Mouse (Mus musculus) hindbrain, embryonic 11.5 days (tissue): ENCODE measurements around the gene Hist3h2a. TPM values are rescaled to one million over a fixed set of nuclear protein-coding genes. Genes with fewer than 3 reads are reported as not detected.

Source experiments
- ATAC-seq: fragments of 200-750 bp; cut with Nextera tagmentation; 2 replicates; pipeline ENCODE4 v1.8.0; 2017; ENCODE audit warnings: mild to moderate bottlenecking, moderate TSS enrichment, moderate library complexity; ENCODE audit not compliant: low FRiP score
- DNase-seq: peaks from one replicate; pipeline ENCODE4 v3.0.0-alpha.2; 2015; ENCODE audit warnings: low spot score
- H3K27ac ChIP-seq: fragments of 300-500 bp; sonication (generic); 2 replicates; pipeline ENCODE4 v1.5.1; 2014; ENCODE audit warnings: mild to moderate bottlenecking, low read depth, low read length
- H3K27me3 ChIP-seq: fragments of 300-500 bp; sonication (generic); 2 replicates; pipeline ENCODE4 v1.6.1; 2014; ENCODE audit warnings: mild to moderate bottlenecking, low read length, moderate library complexity, mixed read lengths; ENCODE audit not compliant: control insufficient read depth, insufficient read depth
- H3K36me3 ChIP-seq: fragments of 300-500 bp; sonication (generic); 2 replicates; pipeline ENCODE4 v1.6.1; 2014; ENCODE audit warnings: mild to moderate bottlenecking, low read length, moderate library complexity, mixed read lengths; ENCODE audit not compliant: control insufficient read depth, insufficient read depth
- H3K4me1 ChIP-seq: fragments of 300-500 bp; sonication (generic); replicated peaks from 2 replicates; pipeline ENCODE4 v1.6.1; 2014; ENCODE audit warnings: low read length, mixed read lengths; ENCODE audit not compliant: control insufficient read depth, insufficient read depth
- H3K4me2 ChIP-seq: fragments of 300-500 bp; sonication (generic); replicated peaks from 2 replicates; pipeline ENCODE4 v1.6.1; 2014; ENCODE audit warnings: mild to moderate bottlenecking, low read depth, low read length
- H3K4me3 ChIP-seq: fragments of 300-500 bp; sonication (generic); 2 replicates; pipeline ENCODE4 v1.5.1; 2014; ENCODE audit warnings: low read depth, low read length
- H3K9ac ChIP-seq: fragments of 300-500 bp; sonication (generic); 2 replicates; pipeline ENCODE4 v1.6.1; 2014; ENCODE audit warnings: low read depth, low read length
- H3K9me3 ChIP-seq: fragments of 300-500 bp; sonication (generic); 2 replicates; pipeline ENCODE4 v1.6.1; 2016; ENCODE audit warnings: low read length; ENCODE audit not compliant: control insufficient read depth
- WGBS: fragments of 180-500 bp; shearing (Covaris S2); extraction: QIAGEN DNeasy Blood & Tissue Kit; methylation state at CpG from one replicate; pipeline ENCODE4 v1.1.7; 2014; 5-methylcytosine and 5-hydroxymethylcytosine counted together
- polyA plus RNA-seq: library from polyadenylated mRNA; unstranded; fragments of >200 nt; fragmentation: Nextera tagmentation; extraction: Ambion mirVana; gene quantifications from 2 replicates; pipeline ENCODE4 v1.2.1, GENCODE M21; 2014

Gene Hist3h2a
- polyA plus RNA-seq, 1 experiment from 2014 or later, result 71.2 TPM

GRCm38 (mm10) chr11:58989166-58989565 lies 34.7 kb downstream of the Hist3h2a start:
- Histone ChIP-seq H3K36me3 (0 out of 2 replicates have a peak, but pooled peaks cover 2% of the 10 kb centered on the region), H3K4me2 (no peak overlapping the region), H3K27ac (no peak overlapping the region), H3K4me1 (no peaks in the 10 kb centered on the region), H3K4me3 (no peak overlapping the region), H3K9ac (no peak overlapping the region), H3K9me3 (no peaks in the 10 kb centered on the region), H3K27me3 (peaks cover 2% of the 10 kb centered on the region; the same call in 1 of the 2 replicates)
- DNase-seq, result no peak
- no peak for ATAC-seq
- WGBS, result 96% methylated on average over 4 of the region's 4 CpGs

GRCm38 (mm10) chr11:58990141-58990540 lies 35.7 kb downstream of the Hist3h2a start:
- H3K9ac ChIP-seq, result no peak overlapping the region
- peaks cover 8% of the 10 kb centered on the region; the same call in 1 of the 2 replicates for H3K27me3 ChIP-seq
- no peak overlapping the region for H3K4me2 ChIP-seq
- WGBS, result 90% methylated on average over 17 of the region's 17 CpGs
- H3K4me1 ChIP-seq, result no peaks in the 10 kb centered on the region
- DNase-seq, result no peak
- H3K27ac ChIP-seq, result no peak overlapping the region
- H3K36me3 ChIP-seq, result 0 out of 2 replicates have a peak, but pooled peaks cover 2% of the 10 kb centered on the region
- no peak overlapping the region for H3K4me3 ChIP-seq
- H3K9me3 ChIP-seq, result no peaks in the 10 kb centered on the region
- ATAC-seq, result no peak

- H3K36me3 ChIP-seq, result 0 out of 2 replicates have a peak, but pooled peaks cover 2% of the 10 kb centered on the region
- no peaks in the 10 kb centered on the region for H3K9me3 ChIP-seq
- H3K9ac ChIP-seq, result no peak overlapping the region
- H3K4me3 ChIP-seq, result no peak overlapping the region
- no peak overlapping the region for H3K4me2 ChIP-seq
- DNase-seq (no peak), ATAC-seq (no peak)
- no peaks in the 10 kb centered on the region for H3K4me1 ChIP-seq
- no peak overlapping the region for H3K27ac ChIP-seq
- 89% methylated on average over 9 of the region's 9 CpGs for WGBS
- peaks cover 8% of the 10 kb centered on the region; the same call in 1 of the 2 replicates for H3K27me3 ChIP-seq
Measured at GRCm38 (mm10) chr11:58990794-58991193, 36.3 kb downstream of the Hist3h2a start.

GRCm38 (mm10) chr11:58991911-58992310 lies 37.4 kb downstream of the Hist3h2a start:
- DNase-seq (no peak), ATAC-seq (no peak)
- no peaks in the 10 kb centered on the region for H3K9me3 ChIP-seq
- H3K9ac ChIP-seq, result no peak overlapping the region
- no peaks in the 10 kb centered on the region for H3K4me1 ChIP-seq
- H3K27ac ChIP-seq, result no peak overlapping the region
- no peak overlapping the region for H3K4me2 ChIP-seq
- 0 out of 2 replicates have a peak, but pooled peaks cover 2% of the 10 kb centered on the region for H3K36me3 ChIP-seq
- 87% methylated on average over 3 of the region's 3 CpGs for WGBS
- H3K4me3 ChIP-seq, result no peak overlapping the region
- peaks cover 8% of the 10 kb centered on the region; the same call in 1 of the 2 replicates for H3K27me3 ChIP-seq

GRCm38 (mm10) chr11:58993091-58993670 lies 38.7 kb downstream of the Hist3h2a start:
- Histone ChIP-seq H3K4me2 (no peak overlapping the region), H3K9ac (no peak overlapping the region), H3K4me1 (no peaks in the 10 kb centered on the region), H3K27ac (no peak overlapping the region), H3K4me3 (no peak overlapping the region), H3K9me3 (no peaks in the 10 kb centered on the region), H3K27me3 (peaks cover 8% of the 10 kb centered on the region; the same call in 1 of the 2 replicates), H3K36me3 (0 out of 2 replicates have a peak, but pooled peaks cover 2% of the 10 kb centered on the region)
- 87% methylated on average over 6 of the region's 6 CpGs for WGBS
- DNase-seq, result no peak
- ATAC-seq, result no peak

GRCm38 (mm10) chr11:58994337-58994826 lies 39.9 kb downstream of the Hist3h2a start:
- Histone ChIP-seq H3K9ac (no peak overlapping the region), H3K4me3 (peak overlapping the region; percentile 26)
- peak; percentile 51 for ATAC-seq

GRCm38 (mm10) chr11:58995061-58995806 lies 40.7 kb downstream of the Hist3h2a start:
- DNase-seq, result no peak
- H3K27ac ChIP-seq, result no peak overlapping the region
- no peak for ATAC-seq
- H3K9me3 ChIP-seq, result no peaks in the 10 kb centered on the region
- no peak overlapping the region for H3K9ac ChIP-seq
- H3K36me3 ChIP-seq, result no peaks in the 10 kb centered on the region
- WGBS, result 82% methylated on average over 9 of the region's 9 CpGs
- no peak overlapping the region for H3K4me2 ChIP-seq
- no peaks in the 10 kb centered on the region for H3K4me1 ChIP-seq
- H3K27me3 ChIP-seq, result peaks cover 8% of the 10 kb centered on the region; the same call in 1 of the 2 replicates
- no peak overlapping the region for H3K4me3 ChIP-seq

More at GRCm38 (mm10) chr11:58994337-58994826, 39.9 kb downstream of the Hist3h2a start:
- Histone ChIP-seq H3K4me1 (no peaks in the 10 kb centered on the region), H3K27ac (no peak overlapping the region), H3K4me2 (peak overlapping the region; percentile 52), H3K27me3 (peaks cover 8% of the 10 kb centered on the region; the same call in 1 of the 2 replicates), H3K9me3 (no peaks in the 10 kb centered on the region), H3K36me3 (0 out of 2 replicates have a peak, but pooled peaks cover 2% of the 10 kb centered on the region)
- 2% methylated on average over 32 of the region's 35 CpGs for WGBS
- DNase-seq, result peak; percentile 45

GRCm38 (mm10) chr11:58995807-58996370 lies 41.4 kb downstream of the Hist3h2a start:
- Histone ChIP-seq H3K27me3 (peaks cover 8% of the 10 kb centered on the region; the same call in 1 of the 2 replicates), H3K9me3 (no peaks in the 10 kb centered on the region), H3K4me2 (no peak overlapping the region), H3K4me3 (no peak overlapping the region), H3K36me3 (no peaks in the 10 kb centered on the region), H3K4me1 (no peaks in the 10 kb centered on the region), H3K9ac (no peak overlapping the region), H3K27ac (no peak overlapping the region)
- WGBS, result 50% methylated on average over 12 of the region's 12 CpGs
- DNase-seq, result no peak
- no peak for ATAC-seq
